Mouse (Mus musculus) hindlimb bud, embryonic 11.5 days (tissue): ENCODE measurements around the gene Ferd3l.

ENCODE experiments used
- DNase-seq: peaks from one replicate; pipeline ENCODE4 v3.0.0-alpha.2; 2012; ENCODE audit warnings: low read depth, low spot score; ENCODE audit errors: extremely low spot score

Ferd3l gene

DNA sequence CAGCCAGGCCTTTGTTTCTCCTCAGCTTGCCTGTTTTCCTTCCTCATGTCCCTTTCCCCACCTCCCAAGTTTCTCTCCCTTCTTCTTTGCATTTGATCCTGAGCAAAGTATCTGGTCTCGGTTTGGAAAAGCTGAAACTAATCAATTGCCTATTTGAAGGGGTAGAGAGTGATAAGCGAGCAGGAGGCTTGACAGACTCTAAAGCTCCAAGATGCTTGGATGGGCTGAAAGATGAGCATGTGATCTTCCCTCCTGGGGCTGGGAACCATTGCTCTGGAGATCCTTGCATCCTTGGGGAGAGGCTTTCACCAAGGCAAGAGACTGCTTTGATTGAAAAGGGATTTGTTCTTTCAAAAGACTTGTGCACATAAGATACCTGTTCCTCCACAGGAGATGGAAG is 36.2 kb downstream of the Ferd3l start:
- no peak for DNase-seq

DNA sequence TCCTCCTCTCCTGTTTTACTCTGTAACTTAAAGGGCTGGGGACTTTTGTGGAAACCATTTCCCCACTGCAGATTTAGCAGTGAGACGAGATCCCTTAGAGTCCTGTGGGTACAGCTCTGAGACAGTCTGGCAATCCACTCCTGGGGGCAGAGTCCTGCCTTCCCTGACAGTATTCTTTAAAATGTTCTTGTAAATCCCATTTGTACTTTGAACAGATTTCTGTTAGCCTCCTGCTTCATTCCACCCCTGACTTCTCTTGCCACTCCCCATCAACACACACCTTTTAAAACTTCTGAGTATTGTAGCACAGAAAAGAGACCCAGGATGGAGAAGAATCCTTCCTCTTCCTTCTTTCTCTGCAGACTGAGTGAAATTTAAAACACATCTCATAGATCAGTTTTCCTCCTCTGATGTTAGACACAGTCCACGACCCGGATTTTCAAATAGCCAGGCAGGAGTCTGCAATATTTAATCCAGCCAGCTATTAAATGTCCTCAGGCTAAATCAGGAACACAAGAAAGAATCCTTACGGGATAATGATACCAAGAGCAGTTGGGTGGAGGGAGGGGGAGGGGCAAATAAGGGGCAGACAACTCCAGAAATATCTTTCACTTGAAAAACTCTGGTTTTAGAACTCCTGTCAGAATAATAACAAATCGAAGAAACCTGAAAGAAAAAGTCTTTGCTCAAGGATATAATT is 37.6 kb downstream of the Ferd3l start:
- DNase-seq, result no peak

DNA sequence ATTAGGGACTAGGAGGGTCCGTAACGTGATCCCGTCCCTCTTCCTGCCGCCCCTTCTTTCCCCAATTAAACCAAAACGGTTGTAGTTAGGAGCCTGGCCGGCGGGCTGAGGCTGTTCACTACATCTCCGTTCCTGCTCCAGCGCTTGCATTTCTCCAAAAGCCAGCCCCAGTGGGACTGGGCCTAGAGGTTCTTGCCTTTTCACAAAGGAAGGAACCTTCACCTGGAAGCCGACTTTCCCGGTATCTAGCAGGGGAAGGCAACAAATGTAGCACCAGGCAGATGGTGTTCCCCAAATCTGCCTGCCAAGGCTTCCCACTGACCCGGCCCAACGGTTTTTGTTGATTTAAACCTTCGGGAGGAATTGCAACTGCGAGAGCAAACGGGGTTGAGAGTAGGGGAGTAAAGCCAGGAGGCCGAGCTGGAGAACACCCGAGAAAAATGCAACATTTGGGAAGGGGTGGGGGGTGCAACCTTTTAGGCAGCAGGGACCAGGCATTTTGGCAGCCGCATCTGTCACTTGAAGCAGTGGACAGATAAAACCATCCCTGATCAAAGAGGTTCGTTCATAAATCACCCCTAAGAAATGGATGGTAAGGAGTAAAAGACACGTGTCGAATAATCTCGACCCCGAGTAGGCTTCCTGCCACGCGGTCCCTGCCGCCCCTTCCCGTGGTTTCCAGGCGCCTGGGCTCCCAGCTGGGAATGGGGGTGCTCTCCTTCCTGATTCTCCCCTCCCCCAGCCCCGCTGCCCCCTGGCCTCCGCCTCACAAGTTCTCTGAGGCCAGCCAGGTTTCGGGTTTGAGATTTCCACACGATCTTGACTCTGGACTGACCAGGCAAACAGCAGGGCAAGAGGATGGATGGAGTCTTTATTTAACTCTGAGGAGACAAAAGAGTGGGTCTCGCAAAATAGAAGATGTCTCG is 38.5 kb downstream of the Ferd3l start:
- DNase-seq, result no peak

DNA sequence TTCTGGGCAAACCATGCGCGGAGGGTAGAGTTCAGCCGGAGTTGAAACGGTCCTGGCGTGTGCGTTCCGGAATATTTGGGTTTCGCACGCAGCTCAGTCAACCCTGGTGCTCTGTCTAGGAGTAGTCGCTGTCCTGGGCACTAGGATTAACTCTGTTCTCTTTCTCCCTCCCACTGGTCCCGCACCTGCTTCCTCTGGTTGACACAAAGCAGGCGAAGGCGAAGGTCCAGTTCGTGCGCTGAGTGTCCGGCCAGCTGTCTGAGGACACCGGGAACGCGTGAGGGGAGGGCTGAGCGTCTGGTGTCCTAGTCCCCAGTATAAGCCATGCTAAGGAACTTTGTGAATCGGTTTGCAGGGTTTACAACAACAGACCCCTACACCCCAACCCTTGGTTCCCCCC is 39.3 kb downstream of the Ferd3l start:
- DNase-seq, result no peak

DNA sequence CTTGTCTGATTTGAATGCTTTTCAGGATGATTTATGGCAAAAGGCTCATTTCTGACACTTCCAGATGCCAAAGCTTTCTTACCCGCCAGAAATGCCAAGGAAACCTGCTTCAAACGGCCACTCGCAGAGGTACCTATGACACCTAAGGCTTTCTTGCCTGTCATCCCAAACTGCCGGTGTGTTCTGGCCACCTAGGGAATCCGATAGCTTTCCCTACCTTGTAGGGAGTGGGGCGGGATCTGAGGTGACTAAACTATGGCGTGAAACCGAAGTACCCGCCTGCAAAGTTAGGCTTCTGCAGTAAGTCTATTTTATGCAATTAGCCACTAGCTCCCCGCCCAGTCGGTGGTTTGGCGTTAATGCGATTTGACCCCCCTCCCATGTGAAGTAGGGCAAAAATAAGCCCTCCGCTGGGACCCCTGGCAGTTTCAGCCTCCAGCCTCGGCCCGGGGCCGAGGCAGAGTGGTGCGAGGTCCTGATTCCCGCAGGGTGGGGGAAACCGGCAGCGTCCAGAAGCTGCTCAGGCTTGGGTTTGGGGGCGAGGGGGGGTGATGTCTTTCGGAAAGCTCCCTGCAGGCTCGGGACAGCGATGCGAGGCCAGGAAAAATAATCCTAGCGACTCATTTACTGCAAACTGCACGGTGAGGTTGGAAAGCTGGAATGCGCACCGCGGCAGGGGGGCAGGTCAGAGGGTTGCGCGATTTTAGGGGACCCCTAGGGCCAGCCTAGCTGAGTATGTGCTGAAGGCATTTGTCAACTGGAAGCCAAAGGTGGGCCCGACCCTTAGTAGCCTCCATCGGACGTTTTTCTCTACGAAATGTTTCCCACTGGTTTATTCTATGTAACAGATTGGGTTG is 40.0 kb downstream of the Ferd3l start:
- no peak for DNase-seq

DNA sequence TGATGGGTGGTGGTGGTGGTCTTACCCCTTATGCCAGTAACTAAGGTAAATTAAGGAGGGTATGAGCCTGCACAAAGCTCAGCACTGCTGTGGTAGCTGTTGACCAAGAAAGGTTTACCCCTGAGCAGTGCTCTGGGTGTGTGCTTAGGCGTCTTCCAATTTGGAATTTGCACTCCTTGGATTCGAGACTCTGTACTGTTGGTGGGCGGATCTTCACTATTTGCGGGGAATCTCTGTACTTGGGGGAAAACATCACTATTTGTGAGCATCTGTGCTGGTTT is 40.6 kb downstream of the Ferd3l start:
- DNase-seq, result no peak
